Mouse (Mus musculus) MEL-GATA-1-ER (cell line): ENCODE results near the gene Npepl1.

ENCODE experiments used
- DNase-seq: peaks from one replicate; pipeline ENCODE4 v3.0.0-alpha.2; 2012; ENCODE audit warnings: low read depth; ENCODE audit errors: extremely low read depth

Gene Npepl1

DNA sequence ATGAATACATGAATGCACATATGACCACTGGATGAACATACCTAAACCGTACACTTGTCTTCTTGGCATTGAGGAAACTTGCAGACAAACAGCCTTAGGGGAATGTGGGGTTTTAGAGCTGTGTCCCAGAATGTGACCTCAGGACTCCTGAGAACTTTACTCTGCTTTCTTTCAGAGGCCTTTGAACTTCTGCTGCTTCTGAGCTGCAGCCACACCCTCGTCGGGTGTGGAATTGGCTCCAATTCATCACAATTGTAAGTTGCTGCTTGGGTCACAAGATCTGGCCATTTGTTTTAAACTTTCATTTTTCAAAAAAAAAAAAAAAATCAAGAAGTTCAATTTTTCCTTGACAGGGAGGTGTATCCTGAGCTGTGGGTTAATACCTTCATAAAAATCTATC lies 2.8 kb upstream of the Npepl1 start:
- no peak for DNase-seq

GRCm38 (mm10) chr2:174110783-174111549 lies 817 bp downstream of the Npepl1 start:
- DNase-seq: peak; percentile 27

DNA sequence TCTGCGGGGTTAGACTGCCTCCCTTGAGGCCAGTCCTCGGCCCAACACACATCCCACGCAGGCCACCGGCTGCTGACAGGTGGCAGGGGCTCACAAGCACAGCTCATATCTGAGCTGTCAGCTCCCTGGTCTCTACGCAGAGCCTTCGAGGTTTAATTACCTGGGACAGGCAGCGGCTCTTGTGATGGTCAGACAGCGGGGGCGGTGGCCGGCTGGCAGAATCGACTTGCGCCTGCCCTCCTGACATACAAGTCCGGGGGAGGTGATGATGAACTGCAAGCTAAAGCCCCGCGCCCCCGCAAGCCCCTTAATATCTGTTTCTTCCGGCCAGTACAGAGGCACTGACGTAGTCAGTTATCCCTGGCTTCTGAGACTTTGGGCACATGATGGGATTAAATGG lies 2.8 kb downstream of the Npepl1 start:
- DNase-seq: no peak

DNA sequence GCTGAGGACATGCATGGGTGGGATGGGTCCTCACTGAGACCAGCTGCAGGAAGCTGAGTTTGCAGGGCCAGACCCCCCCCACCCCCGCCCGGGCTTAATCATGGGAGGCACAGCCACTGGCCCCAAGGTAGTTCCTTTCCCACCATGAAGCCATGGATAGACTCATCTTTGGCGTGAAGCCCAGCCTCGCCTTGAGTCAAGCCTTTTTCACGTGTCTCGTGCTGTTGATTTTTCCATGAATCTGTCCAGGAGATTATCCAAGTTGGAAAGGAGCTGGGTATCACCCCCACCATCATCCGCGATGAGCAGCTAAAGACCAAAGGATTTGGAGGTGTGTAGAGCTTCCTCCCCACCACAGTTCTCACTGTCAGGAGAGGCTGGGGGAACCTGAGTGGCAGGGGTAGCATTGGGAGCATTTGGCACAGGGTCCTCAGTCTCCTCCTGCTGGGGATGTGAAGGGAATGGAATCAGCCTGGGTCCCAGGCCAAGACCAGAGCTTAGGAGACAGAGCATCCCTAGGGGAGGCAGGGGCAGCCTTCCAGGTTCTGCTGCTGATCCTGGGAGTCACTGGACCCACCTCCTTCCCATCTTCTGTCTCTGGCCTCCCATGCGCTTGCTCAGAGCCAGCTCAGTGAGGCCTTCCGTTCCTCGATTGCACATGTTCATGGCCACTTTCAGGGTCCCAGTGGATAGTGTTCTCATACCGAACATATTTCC lies 4.2 kb downstream of the Npepl1 start:
- no peak for DNase-seq

DNA sequence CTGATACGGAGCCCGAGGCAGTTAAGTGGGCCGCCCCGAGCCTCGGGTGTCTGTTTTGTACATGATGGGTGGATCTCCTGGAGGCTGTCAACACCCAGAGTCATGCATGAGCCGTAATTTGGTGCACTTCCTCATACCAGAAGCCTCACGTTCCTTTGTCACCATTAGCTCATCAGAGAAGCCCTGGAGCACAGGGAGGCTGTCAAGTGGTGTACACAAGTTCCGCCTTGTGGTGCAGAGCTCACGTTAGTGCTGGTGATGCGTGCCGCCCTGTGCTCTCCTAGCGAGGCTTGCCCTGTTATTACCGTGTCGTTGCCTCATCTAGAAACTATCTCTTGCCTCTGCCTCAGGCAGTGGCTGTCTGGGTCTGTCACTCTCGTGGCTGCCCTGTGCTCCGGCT lies 6.8 kb downstream of the Npepl1 start:
- peak; percentile 10 for DNase-seq

DNA sequence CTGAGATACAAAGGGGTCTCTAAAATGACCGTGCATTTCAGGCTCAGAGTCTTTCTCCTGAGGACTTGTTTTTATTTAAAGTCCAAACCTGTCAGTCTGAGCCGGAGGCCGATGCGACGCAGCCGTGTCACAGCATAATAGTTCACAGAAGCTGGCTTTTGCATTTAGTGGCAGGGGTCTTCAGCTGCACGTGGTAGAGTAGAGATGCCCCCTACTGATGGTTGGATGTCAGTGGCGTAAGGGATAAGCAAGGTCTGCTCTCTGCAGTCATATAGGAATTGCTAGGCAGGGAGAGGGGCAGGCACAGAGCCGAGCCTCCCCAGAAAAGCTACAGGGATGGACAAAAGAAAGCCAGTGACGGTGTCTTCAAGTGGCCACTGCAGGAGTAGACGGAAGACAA lies 8.0 kb downstream of the Npepl1 start:
- DNase-seq: no peak

DNA sequence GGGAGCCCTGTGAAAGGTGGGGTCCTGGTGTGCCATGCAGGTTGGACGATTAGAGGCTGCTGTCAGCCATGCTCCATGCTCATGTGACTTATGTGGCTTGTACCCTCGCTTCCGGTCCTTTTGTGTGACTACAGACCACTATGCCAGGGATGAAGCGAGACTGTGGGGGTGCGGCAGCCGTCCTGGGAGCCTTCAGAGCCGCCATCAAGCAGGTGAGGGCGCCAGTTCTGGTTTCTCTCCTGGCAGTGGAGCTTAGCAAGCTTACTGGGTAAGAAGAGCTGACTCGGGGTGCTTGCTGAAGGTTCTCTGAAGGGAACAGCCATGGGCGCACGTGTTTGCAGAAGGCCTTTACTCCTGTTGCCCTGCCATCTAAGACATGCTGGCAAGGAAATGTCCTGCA lies 9.1 kb downstream of the Npepl1 start:
- DNase-seq: no peak

- DNase-seq: no peak
Observed at GRCm38 (mm10) chr2:174120631-174121030, 10.5 kb downstream of the Npepl1 start.

DNA sequence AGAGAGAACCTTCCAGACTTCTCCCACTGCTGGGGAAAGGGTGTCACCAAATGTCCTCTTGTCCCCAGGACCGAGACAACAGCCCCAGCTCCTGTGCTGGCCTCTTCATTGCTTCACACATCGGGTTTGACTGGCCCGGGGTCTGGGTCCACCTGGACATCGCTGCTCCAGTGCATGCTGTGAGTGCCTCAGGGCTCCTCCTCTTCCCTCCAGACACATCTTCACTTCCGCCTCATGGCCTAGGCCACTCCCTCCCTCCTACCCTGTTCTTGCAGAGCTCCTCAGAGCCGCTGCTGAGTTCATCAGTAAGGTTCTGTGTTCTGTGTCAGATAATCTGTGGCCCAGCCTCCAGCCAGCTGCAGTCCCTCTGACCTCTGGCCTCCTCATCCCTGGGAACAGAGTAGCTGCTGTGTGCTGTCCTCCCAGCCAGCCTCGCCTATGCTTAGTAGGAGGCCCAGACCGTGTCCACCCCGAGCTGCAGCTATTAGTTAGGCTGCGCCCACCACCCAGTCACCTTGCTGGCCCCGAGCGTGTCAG lies 11.3 kb downstream of the Npepl1 start:
- no peak for DNase-seq

DNA sequence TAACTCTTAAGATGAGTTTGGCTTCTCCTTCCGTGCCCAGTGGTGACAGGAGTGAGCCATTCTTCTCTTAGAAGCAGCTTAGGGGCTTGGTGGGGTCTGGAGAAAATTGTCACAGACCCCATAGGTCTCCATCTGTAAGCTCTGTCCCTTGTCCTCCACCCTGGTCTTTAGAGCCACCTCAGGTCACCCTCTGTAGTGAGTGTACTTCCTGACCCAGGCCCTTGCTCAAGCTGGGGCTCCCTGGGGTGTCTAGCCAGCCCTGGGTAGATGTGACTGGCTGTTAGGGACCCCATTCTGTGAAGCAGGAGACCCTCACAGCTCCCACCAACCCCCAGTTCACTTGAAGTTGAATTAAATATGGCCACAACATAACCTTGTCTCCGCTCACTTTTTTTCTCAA lies 12.2 kb downstream of the Npepl1 start:
- no peak for DNase-seq

GRCm38 (mm10) chr2:174123731-174124130 lies 13.6 kb downstream of the Npepl1 start:
- no peak for DNase-seq

DNA sequence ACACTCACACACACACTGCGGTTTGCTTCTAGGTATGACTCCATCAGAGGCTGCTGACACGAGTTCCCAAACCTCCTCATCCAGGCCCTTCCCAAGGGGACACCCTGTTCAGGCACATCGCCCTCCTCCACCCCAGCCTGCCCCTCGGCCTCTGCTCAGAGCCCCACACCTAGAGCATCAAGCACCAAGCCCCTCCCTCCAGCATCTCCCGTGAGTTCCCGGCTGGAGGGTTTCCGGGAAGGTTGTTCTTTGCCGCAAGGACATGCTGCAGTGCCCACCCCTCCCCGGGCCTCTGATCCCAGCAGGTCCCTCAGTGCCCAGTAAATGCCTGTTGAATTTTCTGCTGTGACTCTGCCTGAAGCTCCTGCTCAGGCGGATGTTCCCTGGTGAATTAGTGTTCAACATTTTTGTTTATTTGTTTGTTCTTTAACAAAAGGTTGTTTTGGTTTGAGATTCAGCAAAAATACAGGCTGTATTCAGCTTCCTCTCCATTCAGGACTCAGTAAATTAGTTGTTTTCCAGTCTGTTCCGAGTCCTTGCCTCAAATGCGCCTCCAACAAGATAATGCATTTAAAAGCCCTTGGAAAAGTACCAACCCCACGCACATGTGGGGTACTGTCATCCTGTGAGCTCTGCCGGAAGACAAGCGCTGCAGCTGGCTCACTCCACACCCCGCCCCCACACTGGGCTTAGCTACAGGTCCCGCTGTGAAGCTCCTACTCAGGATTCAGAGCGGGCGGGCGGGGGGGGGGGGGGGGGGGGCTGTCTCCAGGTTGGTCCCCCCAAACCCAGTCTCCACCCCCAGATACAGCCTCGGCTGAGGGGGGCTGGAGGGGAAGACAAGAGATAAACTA lies 16.6 kb downstream of the Npepl1 start:
- DNase-seq: no peak

DNA sequence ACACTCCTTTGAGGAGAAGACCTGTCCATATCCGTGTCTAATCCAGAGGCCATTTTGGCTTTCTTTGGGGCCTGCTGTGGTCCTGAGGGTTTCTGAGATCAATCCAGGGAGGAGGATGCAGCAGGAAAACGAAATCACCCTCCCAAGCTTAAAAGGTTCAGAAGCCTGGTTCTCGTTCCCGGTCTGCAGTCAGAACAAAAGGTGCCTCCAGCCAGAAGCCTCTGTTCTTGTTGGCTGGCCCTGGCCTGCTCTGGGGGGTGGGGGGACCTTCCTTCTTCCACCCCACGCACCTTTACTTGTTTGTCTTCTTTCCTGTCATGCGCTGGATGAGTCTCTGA lies 17.2 kb downstream of the Npepl1 start:
- DNase-seq: no peak

DNA sequence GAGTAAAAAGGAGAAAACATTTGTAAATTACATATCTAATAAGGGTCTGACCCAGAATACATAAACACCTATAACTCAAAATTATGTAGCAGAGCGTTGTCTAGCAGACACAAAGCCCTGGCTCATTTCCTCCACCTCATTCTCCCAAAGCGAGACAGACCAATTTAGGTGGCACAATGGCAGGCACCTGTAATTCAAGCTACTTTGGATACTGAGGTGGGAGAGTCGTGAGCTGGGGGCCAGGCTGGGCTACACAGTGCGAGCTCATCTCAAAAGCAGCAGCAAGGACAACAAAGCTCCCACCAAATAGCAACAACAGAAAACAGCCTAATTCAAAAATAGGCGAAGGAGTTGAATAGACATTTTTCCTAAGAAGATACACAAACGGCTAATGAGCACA lies 18.8 kb downstream of the Npepl1 start:
- no peak for DNase-seq

DNA sequence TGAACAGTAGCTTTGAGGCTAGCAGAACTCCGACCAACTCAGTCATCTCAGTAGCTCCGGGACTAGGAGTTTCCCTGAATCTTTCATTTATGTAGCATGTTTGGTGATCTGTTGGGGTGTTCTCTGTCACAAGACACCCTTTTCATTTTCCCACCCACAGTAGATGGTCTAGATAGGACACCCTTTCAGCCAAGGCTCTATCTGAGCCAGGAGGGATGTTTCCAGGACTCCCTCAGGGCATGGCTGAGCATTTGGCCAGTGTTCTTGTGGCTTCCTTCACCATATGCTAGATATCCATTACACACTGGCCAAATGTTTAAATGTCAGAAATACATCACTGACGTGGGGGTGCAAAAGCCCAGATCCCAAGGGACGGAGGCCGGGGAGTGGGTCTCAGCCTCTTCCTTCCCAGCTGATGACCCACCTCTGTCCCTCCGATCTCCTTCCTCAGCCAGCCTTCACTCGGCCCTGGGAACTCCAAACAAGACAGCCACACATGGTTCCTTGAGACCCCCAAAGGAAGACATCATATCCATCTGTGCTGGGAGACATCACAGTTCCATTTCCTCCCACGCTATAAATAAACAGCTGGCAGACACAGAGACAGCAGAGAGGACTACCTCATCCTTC lies 20.4 kb downstream of the Npepl1 start:
- DNase-seq: no peak

DNA sequence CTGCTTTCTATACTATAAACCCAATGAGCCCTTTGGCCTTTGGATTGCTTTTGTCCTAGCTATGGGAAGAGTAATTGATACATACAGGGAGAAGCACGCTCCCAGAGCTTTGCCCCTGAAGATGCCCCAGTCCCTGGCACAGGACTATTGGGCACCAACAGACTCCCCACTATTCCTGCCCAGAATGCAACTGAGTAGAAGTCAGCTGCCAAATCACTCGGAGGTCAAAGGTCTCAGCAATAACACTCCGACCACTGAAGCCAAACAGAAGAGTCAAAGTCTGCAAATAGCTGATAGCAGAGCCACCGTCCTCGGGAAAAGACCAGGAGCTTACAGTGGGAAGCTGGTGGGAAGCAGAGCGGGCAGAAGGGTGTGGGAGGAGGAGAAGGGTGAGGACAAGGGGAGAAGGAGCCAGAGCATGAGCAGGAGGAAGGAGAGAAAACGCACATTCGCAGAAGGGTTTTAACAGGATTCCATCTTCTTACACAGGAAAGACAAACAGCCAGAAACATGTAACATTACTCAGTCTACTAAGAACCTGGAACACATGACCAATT lies 22.3 kb downstream of the Npepl1 start:
- no peak for DNase-seq

DNA sequence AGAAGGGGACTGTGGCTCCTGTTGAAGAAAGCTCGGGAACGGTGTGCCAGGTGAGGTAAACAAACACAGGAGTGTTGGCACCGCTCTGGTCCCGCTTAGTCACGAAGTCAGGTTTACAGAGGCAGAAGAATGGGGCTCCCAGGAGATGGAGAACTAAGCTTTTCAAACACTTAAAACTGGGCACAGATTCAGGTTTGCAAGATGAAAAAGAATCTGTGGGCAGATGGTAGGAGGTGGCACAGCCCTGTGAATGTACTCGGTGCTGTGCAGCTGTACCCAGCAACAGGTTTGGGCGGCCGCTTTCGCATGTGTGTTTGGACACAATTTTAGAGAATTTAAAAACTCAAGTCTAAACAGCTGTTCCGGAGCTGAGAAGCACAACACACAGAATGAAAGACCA lies 48.9 kb downstream of the Npepl1 start:
- DNase-seq: no peak

GRCm38 (mm10) chr2:174160461-174160860 lies 50.3 kb downstream of the Npepl1 start:
- no peak for DNase-seq
